Mouse (Mus musculus): Measurements from ENCODE around the gene Gfod2. TPM values are rescaled to one million over a fixed set of nuclear protein-coding genes. Genes with fewer than 3 reads are reported as not detected.

The Gfod2 gene
- polyA plus RNA-seq, 1 experiment from 2014 or later = 82.7 TPM

DNA sequence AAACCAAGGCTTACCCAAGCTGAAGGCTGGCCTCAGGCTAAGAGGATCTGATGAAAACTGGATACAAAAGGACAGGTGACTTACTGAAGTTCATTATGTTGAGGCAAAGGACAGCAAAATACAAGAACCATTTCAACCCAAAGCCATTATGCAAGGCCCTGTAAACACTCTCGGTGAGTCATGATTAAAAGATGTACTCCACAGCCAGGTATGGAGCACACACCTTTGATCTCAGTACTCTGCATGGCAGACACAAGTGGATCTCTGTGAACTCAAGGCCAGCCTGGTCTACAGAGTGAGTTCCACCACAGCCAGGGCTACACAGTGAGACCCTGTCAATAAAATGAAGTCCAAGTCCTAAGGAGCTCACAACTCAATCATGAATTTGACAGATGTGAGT, 37.3 kb upstream of the Gfod2 start:
- no peak overlapping the region for H3K4me2 ChIP-seq (ENCODE audit: low read length)
- 76% methylated on average over 1 of the region's 1 CpGs for WGBS
- no peaks in the 10 kb centered on the region; the same call in 1 of the 2 replicates for H3K36me3 ChIP-seq (ENCODE audit: control insufficient read depth, insufficient read depth, low read length)
- H3K9ac ChIP-seq (ENCODE audit: low read depth, low read length) = no peak overlapping the region
- no peak for ATAC-seq
- no peak overlapping the region for H3K4me3 ChIP-seq (ENCODE audit: low read length)
- no peaks in the 10 kb centered on the region for H3K27me3 ChIP-seq (replicated peaks; ENCODE audit: control insufficient read depth, insufficient read depth, low read length)
- H3K4me1 ChIP-seq (ENCODE audit: control insufficient read depth, insufficient read depth, low read depth, low read length) = peaks cover 9% of the 10 kb centered on the region; the same call in 1 of the 2 replicates
- H3K9me3 ChIP-seq (ENCODE audit: control insufficient read depth, low read length) = no peaks in the 10 kb centered on the region
- no peak overlapping the region for H3K27ac ChIP-seq (ENCODE audit: low read depth, low read length)

DNA sequence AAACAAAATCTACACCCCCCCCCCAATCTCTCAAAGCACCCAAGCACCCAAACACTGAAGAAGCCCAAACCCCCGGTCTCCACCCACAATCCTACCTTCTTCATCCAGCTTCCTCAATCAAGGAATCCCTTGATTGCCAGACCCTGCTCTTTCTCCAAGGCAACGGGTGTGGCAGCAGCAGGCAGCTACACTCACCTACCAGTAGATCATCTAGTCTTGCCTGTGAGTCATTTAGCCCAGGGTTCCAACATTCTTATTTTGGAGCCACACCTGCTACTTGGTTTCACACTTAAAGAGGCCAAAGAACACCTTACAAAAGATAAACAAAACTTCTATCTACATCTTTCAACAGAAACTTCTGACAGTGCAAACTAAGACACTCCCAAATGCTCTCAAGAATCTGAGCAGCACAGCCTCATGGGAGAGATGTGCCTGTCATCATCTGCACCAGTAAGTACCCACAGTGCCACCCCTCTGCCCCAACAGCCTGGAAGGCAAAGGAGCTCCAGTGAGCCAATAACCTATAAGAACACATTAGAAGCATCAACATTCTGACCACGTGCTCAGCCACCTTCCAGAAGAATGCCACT, 35.6 kb upstream of the Gfod2 start:
- H3K4me1 ChIP-seq (ENCODE audit: control insufficient read depth, insufficient read depth, low read depth, low read length) = peaks cover 4% of the 10 kb centered on the region; the same call in 1 of the 2 replicates
- no peaks in the 10 kb centered on the region for H3K27me3 ChIP-seq (replicated peaks; ENCODE audit: control insufficient read depth, insufficient read depth, low read length)
- no peak for ATAC-seq
- H3K4me2 ChIP-seq (ENCODE audit: low read length) = no peak overlapping the region
- no peak overlapping the region for H3K27ac ChIP-seq (ENCODE audit: low read depth, low read length)
- H3K9me3 ChIP-seq (ENCODE audit: control insufficient read depth, low read length) = no peaks in the 10 kb centered on the region
- H3K4me3 ChIP-seq (ENCODE audit: low read length) = no peak overlapping the region
- no peak overlapping the region for H3K9ac ChIP-seq (ENCODE audit: low read depth, low read length)
- WGBS = 85% methylated on average over 3 of the region's 3 CpGs
- no peaks in the 10 kb centered on the region; the same call in 1 of the 2 replicates for H3K36me3 ChIP-seq (ENCODE audit: control insufficient read depth, insufficient read depth, low read length)

DNA sequence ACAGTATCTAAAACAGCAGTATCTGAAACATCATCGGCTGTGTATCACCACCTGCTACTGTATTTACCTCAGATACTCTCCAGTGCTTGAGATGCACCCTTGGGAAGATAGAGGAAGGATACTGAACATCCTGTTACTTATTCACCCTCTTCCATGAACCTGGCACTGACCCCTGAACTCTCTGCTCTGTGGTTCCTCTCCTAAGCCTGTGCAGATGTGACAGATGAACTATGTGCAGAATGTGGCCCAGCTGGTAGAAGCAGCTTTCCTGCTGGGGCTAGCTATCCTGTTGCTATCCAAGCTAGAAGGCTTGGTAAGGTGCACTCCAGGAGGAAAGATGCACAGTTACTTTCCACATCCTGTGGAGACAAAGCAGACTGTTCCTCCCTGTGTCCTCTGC, 34.9 kb upstream of the Gfod2 start:
- Histone ChIP-seq H3K4me1 (ENCODE audit: control insufficient read depth, insufficient read depth, low read depth, low read length) (no peaks in the 10 kb centered on the region), H3K4me3 (ENCODE audit: low read length) (no peak overlapping the region), H3K9ac (ENCODE audit: low read depth, low read length) (no peak overlapping the region), H3K4me2 (ENCODE audit: low read length) (no peak overlapping the region), H3K36me3 (ENCODE audit: control insufficient read depth, insufficient read depth, low read length) (no peaks in the 10 kb centered on the region; the same call in 1 of the 2 replicates), H3K27ac (ENCODE audit: low read depth, low read length) (no peak overlapping the region), H3K27me3 (replicated peaks; ENCODE audit: control insufficient read depth, insufficient read depth, low read length) (no peaks in the 10 kb centered on the region), H3K9me3 (ENCODE audit: control insufficient read depth, low read length) (no peaks in the 10 kb centered on the region)
- no peak for ATAC-seq
- WGBS = 96% methylated on average over 1 of the region's 1 CpGs

DNA sequence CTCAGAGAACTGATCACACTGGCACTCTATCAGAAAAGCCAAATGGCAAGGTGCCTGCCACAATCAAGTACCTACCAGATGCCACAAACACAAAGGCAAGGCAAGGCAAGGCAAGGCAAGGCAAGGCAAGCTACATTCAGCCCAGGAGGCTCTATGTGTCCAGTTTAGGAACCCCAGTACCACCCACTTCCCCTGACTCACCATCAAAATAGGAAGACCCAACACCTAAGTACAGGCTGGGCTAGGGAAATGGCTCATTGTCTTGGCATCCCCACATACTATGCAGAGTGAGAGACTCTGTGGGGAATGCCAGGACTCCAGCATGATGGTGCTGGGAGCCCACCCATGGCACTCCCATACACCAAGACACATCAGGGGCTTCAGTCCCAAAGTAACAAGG, 31.2 kb upstream of the Gfod2 start:
- Histone ChIP-seq H3K36me3 (ENCODE audit: control insufficient read depth, insufficient read depth, low read length) (peaks cover 2% of the 10 kb centered on the region), H3K4me1 (ENCODE audit: control insufficient read depth, insufficient read depth, low read depth, low read length) (no peaks in the 10 kb centered on the region), H3K9me3 (ENCODE audit: control insufficient read depth, low read length) (no peaks in the 10 kb centered on the region), H3K4me2 (ENCODE audit: low read length) (no peak overlapping the region), H3K4me3 (ENCODE audit: low read length) (no peak overlapping the region), H3K9ac (ENCODE audit: low read depth, low read length) (no peak overlapping the region), H3K27ac (ENCODE audit: low read depth, low read length) (no peak overlapping the region), H3K27me3 (replicated peaks; ENCODE audit: control insufficient read depth, insufficient read depth, low read length) (no peaks in the 10 kb centered on the region)
- ATAC-seq = no peak

DNA sequence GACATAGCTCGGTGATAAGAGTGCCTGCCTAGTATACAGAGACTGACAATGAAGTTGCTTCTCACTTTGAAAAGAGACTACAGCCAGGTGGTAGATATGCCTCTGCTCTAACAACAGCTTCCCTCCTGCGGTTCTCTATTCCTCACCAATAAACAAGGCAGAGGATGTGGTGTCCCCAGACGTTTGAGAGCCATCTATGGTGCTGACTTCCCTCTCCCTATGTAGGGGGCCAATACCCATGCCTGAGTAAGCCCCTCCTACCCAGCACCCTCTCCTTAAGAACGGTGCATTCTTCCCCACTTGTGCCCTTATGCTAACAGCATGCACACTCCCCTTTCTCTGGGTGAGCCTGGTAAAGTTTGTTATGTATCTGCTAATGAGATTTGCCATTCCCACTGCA, 30.5 kb upstream of the Gfod2 start:
- Histone ChIP-seq H3K36me3 (ENCODE audit: control insufficient read depth, insufficient read depth, low read length) (peaks cover 2% of the 10 kb centered on the region), H3K27ac (ENCODE audit: low read depth, low read length) (no peak overlapping the region), H3K9me3 (ENCODE audit: control insufficient read depth, low read length) (no peaks in the 10 kb centered on the region), H3K4me1 (ENCODE audit: control insufficient read depth, insufficient read depth, low read depth, low read length) (no peaks in the 10 kb centered on the region), H3K27me3 (replicated peaks; ENCODE audit: control insufficient read depth, insufficient read depth, low read length) (no peaks in the 10 kb centered on the region), H3K9ac (ENCODE audit: low read depth, low read length) (no peak overlapping the region), H3K4me2 (ENCODE audit: low read length) (no peak overlapping the region), H3K4me3 (ENCODE audit: low read length) (no peak overlapping the region)
- WGBS = 68% methylated on average over 4 of the region's 4 CpGs
- ATAC-seq = no peak

DNA sequence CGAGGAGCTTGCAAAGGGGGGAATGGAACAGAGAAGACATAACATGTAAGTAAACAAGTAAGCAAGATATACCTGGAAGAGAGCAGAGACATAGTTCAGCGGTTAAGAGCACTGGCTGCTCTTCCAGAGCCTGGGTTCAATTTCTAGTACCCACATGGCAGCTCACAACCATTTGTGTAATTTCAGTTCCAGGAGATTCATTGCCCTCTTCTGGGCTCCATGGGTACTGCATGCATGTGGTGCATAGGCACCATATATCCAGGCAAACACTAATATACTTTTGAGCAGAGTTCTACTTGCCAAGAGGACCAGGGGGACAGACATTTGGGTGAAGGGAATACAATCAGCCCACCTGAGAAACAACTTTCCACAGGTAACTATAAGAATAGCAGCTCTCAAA, 29.8 kb upstream of the Gfod2 start:
- Histone ChIP-seq H3K4me3 (ENCODE audit: low read length) (no peak overlapping the region), H3K4me2 (ENCODE audit: low read length) (no peak overlapping the region), H3K36me3 (ENCODE audit: control insufficient read depth, insufficient read depth, low read length) (peaks cover 5% of the 10 kb centered on the region), H3K9me3 (ENCODE audit: control insufficient read depth, low read length) (no peaks in the 10 kb centered on the region), H3K4me1 (ENCODE audit: control insufficient read depth, insufficient read depth, low read depth, low read length) (no peaks in the 10 kb centered on the region), H3K27ac (ENCODE audit: low read depth, low read length) (no peak overlapping the region), H3K9ac (ENCODE audit: low read depth, low read length) (no peak overlapping the region), H3K27me3 (replicated peaks; ENCODE audit: control insufficient read depth, insufficient read depth, low read length) (no peaks in the 10 kb centered on the region)
- ATAC-seq = no peak
- 92% methylated on average over 2 of the region's 2 CpGs for WGBS

DNA sequence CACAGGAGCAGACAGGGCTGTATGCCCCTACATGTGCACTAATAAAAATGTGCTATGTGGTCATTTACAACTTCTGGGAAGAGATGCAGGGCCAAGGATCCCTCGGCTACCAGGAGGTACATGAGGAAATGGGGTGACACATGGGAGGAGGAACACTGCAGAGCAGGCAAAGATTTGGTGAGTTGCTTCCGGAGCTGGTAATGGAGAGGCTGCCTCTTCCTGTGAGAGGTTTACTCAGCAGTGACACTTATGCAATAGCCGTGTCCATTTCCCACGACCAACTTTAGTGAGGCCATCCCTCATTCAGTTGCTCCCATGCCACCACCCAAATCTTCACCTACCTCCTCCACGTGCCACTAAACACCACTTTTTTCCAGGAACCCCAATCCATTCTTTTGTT, 21.8 kb upstream of the Gfod2 start:
- Histone ChIP-seq H3K27me3 (replicated peaks; ENCODE audit: control insufficient read depth, insufficient read depth, low read length) (no peaks in the 10 kb centered on the region), H3K4me3 (ENCODE audit: low read length) (no peak overlapping the region), H3K9me3 (ENCODE audit: control insufficient read depth, low read length) (no peaks in the 10 kb centered on the region), H3K4me1 (ENCODE audit: control insufficient read depth, insufficient read depth, low read depth, low read length) (no peaks in the 10 kb centered on the region), H3K27ac (ENCODE audit: low read depth, low read length) (no peak overlapping the region), H3K9ac (ENCODE audit: low read depth, low read length) (no peak overlapping the region), H3K36me3 (ENCODE audit: control insufficient read depth, insufficient read depth, low read length) (peaks cover 17% of the 10 kb centered on the region), H3K4me2 (ENCODE audit: low read length) (no peak overlapping the region)
- ATAC-seq = no peak
- 92% methylated on average over 5 of the region's 5 CpGs for WGBS

DNA sequence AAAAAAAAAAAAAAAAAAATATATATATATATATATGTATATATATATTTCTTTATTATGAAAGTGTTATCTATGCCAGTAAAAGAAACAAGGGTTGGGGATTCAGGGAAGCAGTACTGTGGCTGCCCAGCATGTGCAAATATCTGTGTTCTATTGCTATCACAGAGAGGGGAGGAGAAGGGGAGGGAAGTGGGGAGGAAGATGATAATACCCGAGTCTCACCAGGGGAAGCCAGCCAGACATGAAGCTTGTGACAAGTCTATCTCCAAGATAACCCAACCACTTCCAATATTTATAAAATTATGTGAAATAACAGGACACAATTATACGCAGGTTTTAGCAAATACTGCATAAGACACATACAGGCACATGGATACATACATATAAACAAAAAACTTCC, 19.4 kb upstream of the Gfod2 start:
- no peaks in the 10 kb centered on the region for H3K9me3 ChIP-seq (ENCODE audit: control insufficient read depth, low read length)
- no peak overlapping the region for H3K4me3 ChIP-seq (ENCODE audit: low read length)
- H3K27me3 ChIP-seq (replicated peaks; ENCODE audit: control insufficient read depth, insufficient read depth, low read length) = no peaks in the 10 kb centered on the region
- H3K4me2 ChIP-seq (ENCODE audit: low read length) = no peak overlapping the region
- WGBS = 90% methylated on average over 2 of the region's 2 CpGs
- H3K4me1 ChIP-seq (ENCODE audit: control insufficient read depth, insufficient read depth, low read depth, low read length) = no peaks in the 10 kb centered on the region
- peaks cover 27% of the 10 kb centered on the region for H3K36me3 ChIP-seq (ENCODE audit: control insufficient read depth, insufficient read depth, low read length)
- no peak for ATAC-seq
- no peak overlapping the region for H3K27ac ChIP-seq (ENCODE audit: low read depth, low read length)
- no peak overlapping the region for H3K9ac ChIP-seq (ENCODE audit: low read depth, low read length)

DNA sequence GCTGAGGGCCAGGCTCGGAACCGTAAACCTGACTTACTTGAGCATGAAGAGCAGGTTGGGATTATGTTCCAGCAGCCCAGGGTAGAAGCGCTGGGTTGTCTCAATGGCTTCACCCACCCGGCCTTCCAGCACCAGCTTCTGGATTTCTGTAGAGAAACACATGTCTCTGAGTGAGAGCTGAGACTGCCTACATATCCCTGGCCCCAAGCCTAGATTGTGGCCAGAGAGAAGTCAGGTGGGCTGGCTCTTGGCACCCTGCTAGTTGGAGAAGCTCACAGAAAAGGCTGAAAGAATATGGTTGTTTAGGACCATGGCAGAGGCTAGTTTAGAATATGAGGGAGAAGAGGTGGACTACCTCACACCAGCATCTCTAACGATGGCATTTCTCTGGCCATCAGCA, 16.0 kb upstream of the Gfod2 start:
- Histone ChIP-seq H3K4me1 (ENCODE audit: control insufficient read depth, insufficient read depth, low read depth, low read length) (no peaks in the 10 kb centered on the region), H3K4me3 (ENCODE audit: low read length) (no peak overlapping the region), H3K36me3 (ENCODE audit: control insufficient read depth, insufficient read depth, low read length) (peaks cover 44% of the 10 kb centered on the region), H3K4me2 (ENCODE audit: low read length) (no peak overlapping the region), H3K27ac (ENCODE audit: low read depth, low read length) (no peak overlapping the region), H3K9ac (ENCODE audit: low read depth, low read length) (no peak overlapping the region), H3K27me3 (replicated peaks; ENCODE audit: control insufficient read depth, insufficient read depth, low read length) (no peaks in the 10 kb centered on the region), H3K9me3 (ENCODE audit: control insufficient read depth, low read length) (no peaks in the 10 kb centered on the region)
- no peak for ATAC-seq
- 92% methylated on average over 5 of the region's 5 CpGs for WGBS

DNA sequence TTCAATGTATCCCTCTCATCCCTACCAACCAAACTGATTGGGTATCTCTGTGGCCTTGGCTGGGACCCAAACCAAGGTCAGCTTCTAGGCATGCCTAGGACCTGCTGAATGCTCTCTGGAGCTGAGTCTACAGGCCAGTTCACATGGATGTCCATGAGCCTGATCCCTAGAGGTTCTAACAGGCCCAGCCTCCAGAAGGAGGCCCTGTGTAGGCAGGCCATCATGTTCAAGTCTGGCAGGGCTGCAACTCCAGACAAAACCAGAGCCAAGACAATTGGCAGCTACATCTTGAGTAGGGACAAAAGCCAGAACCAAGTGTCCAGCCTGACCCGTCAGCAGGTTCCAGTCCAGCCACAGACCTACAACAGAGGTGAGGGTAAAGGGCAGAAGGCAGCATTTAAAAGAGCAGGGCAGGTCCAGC, 15.0 kb upstream of the Gfod2 start:
- WGBS = 96% methylated on average over 1 of the region's 1 CpGs
- H3K4me1 ChIP-seq (ENCODE audit: control insufficient read depth, insufficient read depth, low read depth, low read length) = no peaks in the 10 kb centered on the region
- no peaks in the 10 kb centered on the region for H3K27me3 ChIP-seq (replicated peaks; ENCODE audit: control insufficient read depth, insufficient read depth, low read length)
- peaks cover 47% of the 10 kb centered on the region for H3K36me3 ChIP-seq (ENCODE audit: control insufficient read depth, insufficient read depth, low read length)
- ATAC-seq = no peak
- no peak overlapping the region for H3K4me2 ChIP-seq (ENCODE audit: low read length)
- no peaks in the 10 kb centered on the region for H3K9me3 ChIP-seq (ENCODE audit: control insufficient read depth, low read length)
- no peak overlapping the region for H3K4me3 ChIP-seq (ENCODE audit: low read length)
- H3K9ac ChIP-seq (ENCODE audit: low read depth, low read length) = no peak overlapping the region
- H3K27ac ChIP-seq (ENCODE audit: low read depth, low read length) = no peak overlapping the region
